Mouse (Mus musculus) forebrain, embryonic 12.5 days (tissue): Measurements from ENCODE around the gene Sh2d6. TPM values are rescaled to one million over a fixed set of nuclear protein-coding genes. Genes with fewer than 3 reads are reported as not detected.
"Not testable (repeated sequence)": the region's sequence is repeated elsewhere in the genome, so short reads cannot be mapped to it uniquely, and the experiment has no call there.

Experiments used
- ATAC-seq: fragments of 200-750 bp; cut with Nextera tagmentation; 2 replicates; pipeline ENCODE4 v1.8.0; 2017; ENCODE audit warnings: moderate TSS enrichment; ENCODE audit not compliant: low FRiP score
- H3K27ac ChIP-seq: fragments of 300-500 bp; sonication (generic); 2 replicates; pipeline ENCODE4 v1.5.1; 2016; ENCODE audit warnings: mild to moderate bottlenecking
- H3K27me3 ChIP-seq: fragments of 300-500 bp; sonication (generic); 2 replicates; pipeline ENCODE4 v1.6.1; 2016; ENCODE audit warnings: mild to moderate bottlenecking
- H3K36me3 ChIP-seq: fragments of 300-500 bp; sonication (generic); replicated peaks from 2 replicates; pipeline ENCODE4 v1.6.1; 2016; ENCODE audit warnings: mild to moderate bottlenecking
- H3K4me1 ChIP-seq: fragments of 300-500 bp; sonication (generic); 2 replicates; pipeline ENCODE4 v1.6.1; 2016
- H3K4me2 ChIP-seq: fragments of 300-500 bp; sonication (generic); 2 replicates; pipeline ENCODE4 v1.6.1; 2016; ENCODE audit warnings: mild to moderate bottlenecking, moderate library complexity
- H3K4me3 ChIP-seq: fragments of 300-500 bp; sonication (generic); replicated peaks from 2 replicates; pipeline ENCODE4 v1.5.1; 2016; ENCODE audit warnings: mild to moderate bottlenecking
- H3K9ac ChIP-seq: fragments of 300-500 bp; sonication (generic); 2 replicates; pipeline ENCODE4 v1.6.1; 2016; ENCODE audit warnings: mild to moderate bottlenecking
- H3K9me3 ChIP-seq: fragments of 300-500 bp; sonication (generic); 2 replicates; pipeline ENCODE4 v1.6.1; 2016
- WGBS: fragments of 180-500 bp; shearing (Covaris S2); methylation state at CpG from one replicate; pipeline ENCODE4 v1.1.7; 2016; 5-methylcytosine and 5-hydroxymethylcytosine counted together
- polyA plus RNA-seq: library from polyadenylated mRNA; unstranded; fragments of >200 nt; fragmentation: Nextera tagmentation; extraction: Ambion mirVana; gene quantifications from 2 replicates; pipeline ENCODE4 v1.2.1, GENCODE M21; 2016

Gene Sh2d6
- polyA plus RNA-seq, 1 experiment from 2014 or later: 0.40 TPM

- Histone ChIP-seq H3K4me2 (no peak overlapping the region), H3K4me1 (no peaks in the 10 kb centered on the region), H3K4me3 (no peak overlapping the region), H3K9ac (no peak overlapping the region), H3K27ac (no peak overlapping the region), H3K27me3 (no peaks in the 10 kb centered on the region), H3K36me3 (no peaks in the 10 kb centered on the region), H3K9me3 (no peaks in the 10 kb centered on the region)
- no peak for ATAC-seq
- 92% methylated on average over 6 of the region's 6 CpGs for WGBS
These were observed 35.2 kb downstream of the Sh2d6 start for GRCm38 (mm10) chr6:72486307-72486706.

DNA sequence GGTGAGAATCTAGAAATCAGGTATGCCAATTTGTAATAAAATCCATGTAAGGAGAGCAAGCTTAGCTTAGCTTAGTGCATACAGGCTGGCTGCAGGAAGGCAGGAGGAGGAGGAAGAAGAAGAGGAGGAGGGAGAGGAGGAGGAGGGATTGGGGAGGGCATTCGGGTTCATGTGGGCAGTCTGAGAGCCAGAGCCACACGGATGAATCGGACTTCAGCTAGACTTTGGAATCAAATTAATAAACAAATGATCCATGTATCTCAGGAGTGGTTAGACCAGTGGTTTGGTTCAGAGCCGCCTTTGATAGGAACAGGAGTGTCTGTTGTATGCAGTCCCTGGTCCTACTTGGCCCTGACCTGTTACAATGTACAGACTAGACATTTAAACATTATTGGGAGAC, 36.6 kb downstream of the Sh2d6 start:
- Histone ChIP-seq H3K27ac (no peak overlapping the region), H3K4me3 (no peak overlapping the region), H3K9ac (no peak overlapping the region), H3K4me1 (no peaks in the 10 kb centered on the region), H3K36me3 (no peaks in the 10 kb centered on the region), H3K9me3 (no peaks in the 10 kb centered on the region), H3K4me2 (no peak overlapping the region), H3K27me3 (no peaks in the 10 kb centered on the region)
- 81% methylated on average over 4 of the region's 4 CpGs for WGBS
- ATAC-seq: no peak

DNA sequence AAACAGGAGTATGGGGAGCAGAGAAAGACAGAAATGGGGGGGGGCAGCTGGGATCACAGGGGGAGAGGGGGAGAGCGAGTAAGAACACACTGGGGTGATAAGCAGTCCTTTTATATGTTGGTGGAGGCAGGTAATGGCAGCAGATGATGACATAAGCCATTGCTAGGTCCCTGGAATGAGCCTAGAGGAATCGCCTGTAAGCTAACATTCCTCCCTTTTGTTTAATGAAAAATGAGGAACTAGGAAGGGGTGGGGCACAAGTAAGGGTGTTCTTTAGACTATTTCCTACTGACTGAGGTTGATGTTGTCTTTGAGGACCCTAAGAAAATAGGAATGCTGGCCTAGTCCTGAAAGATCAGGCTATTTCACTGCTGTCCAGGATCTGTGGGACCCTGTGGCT, 39.4 kb downstream of the Sh2d6 start:
- Histone ChIP-seq H3K4me2 (no peak overlapping the region), H3K4me3 (no peak overlapping the region), H3K9me3 (no peaks in the 10 kb centered on the region), H3K9ac (no peak overlapping the region), H3K27ac (no peak overlapping the region), H3K36me3 (no peaks in the 10 kb centered on the region), H3K27me3 (no peaks in the 10 kb centered on the region), H3K4me1 (no peaks in the 10 kb centered on the region)
- 70% methylated on average over 2 of the region's 2 CpGs for WGBS
- ATAC-seq: no peak

GRCm38 (mm10) chr6:72480422-72480702, 41.1 kb downstream of the Sh2d6 start:
- no peaks in the 10 kb centered on the region for H3K9me3 ChIP-seq
- WGBS: 92% methylated on average over 2 of the region's 2 CpGs
- no peaks in the 10 kb centered on the region for H3K36me3 ChIP-seq
- H3K27me3 ChIP-seq: no peaks in the 10 kb centered on the region
- no peaks in the 10 kb centered on the region for H3K4me1 ChIP-seq
- H3K27ac ChIP-seq: no peak overlapping the region
- no peak overlapping the region for H3K4me3 ChIP-seq
- ATAC-seq: no peak
- H3K4me2 ChIP-seq: no peak overlapping the region
- no peak overlapping the region for H3K9ac ChIP-seq

DNA sequence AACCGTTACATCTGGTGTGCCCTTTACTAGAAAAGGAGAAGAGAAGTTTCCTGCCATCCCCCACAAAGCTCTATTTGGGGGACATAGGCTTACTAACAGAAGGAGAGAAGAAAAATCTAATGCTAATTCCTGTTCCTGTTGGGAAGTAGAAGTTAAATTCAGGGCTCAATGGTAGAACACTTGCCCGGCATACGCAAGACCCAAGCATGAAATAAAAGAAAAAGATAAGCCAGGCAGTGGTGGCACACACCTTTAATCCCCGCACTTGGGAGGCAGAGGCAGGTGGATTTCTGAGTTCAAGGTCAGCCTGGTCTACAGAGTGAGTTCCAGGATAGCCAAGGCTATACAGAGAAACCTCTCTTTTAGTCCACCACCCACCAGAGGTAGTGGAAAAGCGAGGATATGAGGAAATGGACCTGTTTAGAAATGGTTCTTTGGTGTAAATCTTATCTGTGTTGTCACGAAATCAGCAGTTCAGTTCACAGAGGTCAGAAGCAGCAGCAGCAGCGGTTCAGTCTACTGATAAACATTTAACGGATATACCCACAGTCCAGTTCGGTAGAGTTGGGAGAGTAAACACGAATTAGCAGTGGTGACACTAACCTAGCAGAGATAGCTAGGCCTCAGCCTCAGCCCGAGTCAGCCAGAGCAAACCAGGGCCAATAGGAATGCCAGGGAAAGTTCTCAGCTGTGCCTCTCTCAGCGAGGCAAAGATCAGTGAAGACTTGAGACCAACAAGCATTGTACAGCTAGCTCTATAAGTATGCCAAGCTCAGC, 41.7 kb downstream of the Sh2d6 start:
- H3K36me3 ChIP-seq: no peaks in the 10 kb centered on the region

GRCm38 (mm10) chr6:72478691-72479090, 42.8 kb downstream of the Sh2d6 start:
- not testable (repeated sequence) for ATAC-seq, H3K9ac ChIP-seq, H3K36me3 ChIP-seq, H3K4me1 ChIP-seq, H3K27me3 ChIP-seq, H3K4me2 ChIP-seq, H3K4me3 ChIP-seq, H3K9me3 ChIP-seq, H3K27ac ChIP-seq
- 91% methylated on average over 3 of the region's 3 CpGs for WGBS

More for the DNA sequence above, 41.7 kb downstream of the Sh2d6 start:
- WGBS: 91% methylated on average over 12 of the region's 12 CpGs
- H3K4me3 ChIP-seq: no peak overlapping the region
- H3K9me3 ChIP-seq: no peaks in the 10 kb centered on the region
- no peak for ATAC-seq
- no peaks in the 10 kb centered on the region for H3K4me1 ChIP-seq
- no peak overlapping the region for H3K4me2 ChIP-seq
- no peak overlapping the region for H3K27ac ChIP-seq
- no peak overlapping the region for H3K9ac ChIP-seq
- H3K27me3 ChIP-seq: no peaks in the 10 kb centered on the region

GRCm38 (mm10) chr6:72477621-72478020, 43.9 kb downstream of the Sh2d6 start:
- Histone ChIP-seq H3K27me3 (no peaks in the 10 kb centered on the region), H3K9ac (no peak overlapping the region), H3K36me3 (no peaks in the 10 kb centered on the region), H3K4me2 (no peak overlapping the region), H3K4me1 (no peaks in the 10 kb centered on the region), H3K4me3 (no peak overlapping the region), H3K9me3 (no peaks in the 10 kb centered on the region), H3K27ac (no peak overlapping the region)
- ATAC-seq: no peak
- 91% methylated on average over 3 of the region's 3 CpGs for WGBS

DNA sequence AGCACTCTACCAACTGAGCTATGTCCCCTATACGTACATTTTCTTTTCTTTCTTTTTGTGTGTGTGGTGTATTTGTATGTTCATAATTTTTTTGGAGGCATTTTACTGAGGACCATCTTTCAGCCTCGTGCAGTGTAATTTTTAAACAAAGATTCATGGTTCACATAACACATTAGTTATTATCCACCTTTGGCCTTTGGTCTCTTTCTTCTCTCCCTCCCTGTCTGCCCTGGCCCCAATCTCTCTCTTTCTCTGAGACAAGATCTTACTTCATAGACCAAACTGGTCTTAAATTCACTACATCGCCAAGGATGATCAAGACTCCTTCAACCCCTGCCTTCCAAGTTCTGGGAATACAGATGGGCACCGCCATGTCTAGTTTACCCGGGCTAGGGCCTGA, 44.7 kb downstream of the Sh2d6 start:
- Histone ChIP-seq H3K36me3 (no peaks in the 10 kb centered on the region), H3K9me3 (no peaks in the 10 kb centered on the region), H3K4me3 (no peak overlapping the region), H3K4me1 (no peaks in the 10 kb centered on the region), H3K9ac (no peak overlapping the region), H3K27ac (no peak overlapping the region), H3K27me3 (no peaks in the 10 kb centered on the region), H3K4me2 (no peak overlapping the region)
- ATAC-seq: no peak
- WGBS: 93% methylated on average over 5 of the region's 5 CpGs

DNA sequence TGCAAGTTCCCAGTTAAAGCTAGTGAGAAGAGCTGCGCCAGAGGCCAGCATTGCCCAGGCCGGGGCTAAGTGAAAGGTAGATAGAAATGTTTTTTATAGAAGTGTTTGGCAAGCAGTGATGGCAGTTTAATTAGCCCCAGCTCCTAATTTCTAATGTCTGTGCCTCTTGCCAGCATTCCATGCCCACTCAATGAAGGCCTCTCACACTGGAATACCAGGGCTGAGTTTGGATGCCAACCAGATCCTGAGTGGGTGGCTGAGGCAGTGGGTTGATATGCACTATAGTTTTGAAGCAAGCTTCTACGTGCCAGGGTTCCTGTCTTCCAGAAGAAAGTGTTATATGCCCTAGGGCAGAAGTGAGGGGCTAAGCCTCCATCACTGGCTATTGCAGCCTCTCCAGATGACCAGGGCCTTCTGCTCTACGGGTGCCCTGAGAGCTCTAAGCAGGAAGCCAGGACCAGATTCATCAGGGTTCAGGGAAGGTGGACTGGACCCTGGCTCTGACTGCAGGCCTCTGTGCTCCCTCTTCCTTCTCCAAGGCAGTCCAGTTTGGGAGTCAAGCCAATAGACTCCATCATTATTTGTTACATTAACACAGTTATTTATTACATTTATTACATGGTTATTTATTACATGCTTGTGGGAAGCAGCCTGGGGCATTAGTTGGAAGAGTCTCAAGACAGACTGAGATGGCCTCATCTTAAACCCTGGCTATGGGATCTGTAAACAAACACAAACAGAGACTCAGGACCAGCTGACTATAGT, 46.1 kb downstream of the Sh2d6 start:
- WGBS: 86% methylated on average over 4 of the region's 4 CpGs
- no peak overlapping the region for H3K27ac ChIP-seq
- no peak overlapping the region for H3K4me3 ChIP-seq
- no peak overlapping the region for H3K4me2 ChIP-seq
- H3K9ac ChIP-seq: no peak overlapping the region
- no peaks in the 10 kb centered on the region for H3K36me3 ChIP-seq
- no peak for ATAC-seq
- H3K9me3 ChIP-seq: no peaks in the 10 kb centered on the region
- no peaks in the 10 kb centered on the region for H3K27me3 ChIP-seq
- no peaks in the 10 kb centered on the region for H3K4me1 ChIP-seq

DNA sequence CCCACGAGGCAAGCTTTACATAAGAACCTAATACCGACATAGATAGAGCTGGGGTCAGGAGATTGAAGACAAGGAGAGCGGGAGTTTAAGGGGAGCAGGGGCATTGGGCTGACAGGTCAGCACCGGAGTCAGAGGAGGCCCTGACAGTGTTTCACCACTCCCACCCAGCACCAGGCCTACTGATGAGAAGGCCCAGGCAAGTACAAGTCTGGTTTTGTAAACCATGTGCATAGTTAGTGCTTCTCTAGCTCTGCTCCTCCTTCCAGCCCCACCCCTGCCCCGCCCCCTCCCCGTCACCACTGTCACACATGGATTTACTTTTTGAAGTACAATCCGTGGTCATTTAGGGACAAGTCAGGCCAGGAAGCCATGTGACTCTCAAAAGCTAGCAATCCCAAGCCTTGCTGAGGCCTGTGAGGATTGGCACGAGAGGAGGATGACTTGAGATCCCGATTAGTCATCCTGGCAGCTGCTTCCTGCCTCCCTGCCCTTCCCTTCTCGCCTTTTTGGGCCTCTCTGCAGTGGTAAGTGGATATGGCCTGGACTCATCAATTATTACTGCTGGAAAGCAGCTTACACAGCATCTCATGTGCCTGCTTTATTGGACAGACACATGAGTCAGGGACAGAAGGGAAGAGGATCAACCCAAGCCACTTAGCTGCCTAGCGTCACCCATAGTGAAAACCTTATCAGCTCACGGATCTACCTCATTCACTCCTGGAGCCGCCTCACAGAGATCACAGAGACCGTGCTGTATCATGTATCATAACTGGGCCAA, 48.1 kb downstream of the Sh2d6 start:
- Histone ChIP-seq H3K36me3 (no peaks in the 10 kb centered on the region), H3K27me3 (no peaks in the 10 kb centered on the region), H3K9me3 (no peaks in the 10 kb centered on the region), H3K4me1 (no peaks in the 10 kb centered on the region), H3K4me3 (no peak overlapping the region), H3K4me2 (no peak overlapping the region), H3K27ac (no peak overlapping the region), H3K9ac (no peak overlapping the region)
- 76% methylated on average over 14 of the region's 14 CpGs for WGBS
- no peak for ATAC-seq

DNA sequence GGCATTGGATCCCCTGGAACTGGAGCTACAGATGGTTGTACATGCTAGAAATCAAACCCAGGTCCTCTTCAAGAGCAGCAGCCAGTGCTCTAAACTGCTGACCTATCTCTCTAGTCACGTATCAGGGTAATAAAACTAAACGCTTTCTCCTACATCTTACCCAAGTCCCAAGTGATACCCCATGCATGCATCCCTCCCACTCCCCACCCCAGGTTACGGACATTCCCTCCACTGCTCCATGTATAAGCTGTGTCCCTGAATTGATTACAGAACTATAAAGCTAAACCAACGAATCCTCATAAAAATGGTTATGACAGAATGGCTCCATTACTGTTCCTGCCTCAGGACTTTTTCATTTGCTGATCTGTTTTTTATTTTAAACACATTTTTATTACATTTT, 55.3 kb downstream of the Sh2d6 start:
- Histone ChIP-seq H3K9me3 (no peaks in the 10 kb centered on the region), H3K27ac (no peak overlapping the region), H3K4me2 (no peak overlapping the region), H3K4me1 (no peaks in the 10 kb centered on the region), H3K4me3 (no peak overlapping the region), H3K36me3 (no peaks in the 10 kb centered on the region), H3K9ac (no peak overlapping the region), H3K27me3 (no peaks in the 10 kb centered on the region)
- WGBS: 92% methylated on average over 4 of the region's 4 CpGs
- no peak for ATAC-seq

- H3K4me2 ChIP-seq: no peak overlapping the region
- no peak overlapping the region for H3K4me3 ChIP-seq
- no peaks in the 10 kb centered on the region for H3K9me3 ChIP-seq
- WGBS: 81% methylated on average over 8 of the region's 8 CpGs
- no peaks in the 10 kb centered on the region for H3K4me1 ChIP-seq
- H3K36me3 ChIP-seq: no peaks in the 10 kb centered on the region
- no peak for ATAC-seq
- no peaks in the 10 kb centered on the region for H3K27me3 ChIP-seq
- no peak overlapping the region for H3K27ac ChIP-seq
- no peak overlapping the region for H3K9ac ChIP-seq
These were observed 55.9 kb downstream of the Sh2d6 start for GRCm38 (mm10) chr6:72465361-72466157.
